Mouse (Mus musculus) heart, postnatal 0 days (tissue): ENCODE measurements at regions not wholly inside any gene's neighbourhood (a gene's known extent, or its start where the extent isn't known, plus 50 kb on each side); places are given as distances from the start of the nearest gene placed in this dataset.

Experiments used
- CTCF ChIP-seq: IDR thresholded peaks from 2 replicates; pipeline ENCODE4 v1.5.1; 2016; ENCODE audit warnings: antibody characterized with exemption, control low read depth, low read depth
- EP300 ChIP-seq: IDR thresholded peaks from 2 replicates; pipeline ENCODE4 v1.6.1; 2016; ENCODE audit warnings: antibody characterized with exemption, low read depth

DNA sequence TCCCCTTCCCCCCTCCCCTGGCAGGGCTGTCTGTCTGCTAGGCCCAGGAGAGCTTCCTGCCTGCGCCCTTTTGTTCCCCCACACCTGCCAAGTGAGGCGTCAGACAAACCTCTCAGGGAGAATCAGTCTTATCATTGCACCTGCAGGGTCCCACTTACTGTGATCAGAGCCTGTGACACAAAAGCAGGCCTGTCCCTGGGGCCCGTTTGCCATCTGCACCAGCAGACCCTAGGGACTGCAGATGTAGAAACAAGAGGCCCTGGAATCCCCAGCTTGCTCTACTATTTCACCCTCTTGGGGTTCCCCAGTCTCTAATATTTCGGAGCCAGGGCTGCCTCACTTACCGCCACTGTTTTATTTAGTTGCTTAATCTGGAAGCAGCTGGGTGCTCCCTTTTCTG is 328.9 kb downstream of the Nuak1 start:
- TF ChIP-seq CTCF, result no peak
- no peak for TF ChIP-seq EP300
